Mouse (Mus musculus): ENCODE measurements around the gene Blm.

Blm gene

DNA sequence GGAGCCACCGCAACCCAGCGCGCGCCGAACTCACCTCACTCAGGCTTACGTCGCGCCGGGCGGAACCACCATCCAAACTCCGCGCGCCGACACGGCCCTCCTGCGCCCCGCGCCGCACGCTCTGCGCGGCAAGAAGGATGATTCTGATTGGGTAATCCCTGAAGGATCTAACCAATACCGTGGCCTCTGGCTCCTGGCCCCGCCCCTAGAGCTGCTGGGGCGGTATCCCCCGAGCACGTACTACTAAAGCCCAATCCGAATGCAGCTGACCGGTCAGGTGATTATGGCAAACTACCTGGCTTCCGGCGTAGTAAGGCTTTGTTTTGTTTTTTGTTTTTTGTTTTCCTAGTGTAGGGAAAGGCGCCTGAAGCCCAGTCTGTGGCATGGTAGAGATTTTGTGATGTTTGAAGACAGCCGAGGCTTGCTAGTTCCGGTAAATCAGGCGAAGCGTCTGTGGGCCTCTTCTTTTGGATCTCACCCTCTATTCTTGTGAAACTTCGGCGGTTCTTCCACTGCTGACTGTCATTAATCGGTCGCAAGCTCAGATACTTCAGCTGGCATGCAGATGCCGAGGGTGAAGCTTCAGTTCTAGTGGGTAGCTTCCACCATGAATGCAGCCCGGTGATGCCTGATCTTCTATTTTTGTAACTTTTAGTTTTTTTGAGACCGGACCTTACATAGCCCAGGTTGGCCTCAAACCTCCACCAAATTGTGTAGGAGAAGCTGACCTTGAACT is at the start of gene Blm:
Gene Blm (minus strand): TSS at position 111 of the 736 bp plus-strand sequence.
- no peaks in the 10 kb centered on the region for H3K27me3 ChIP-seq (ENCODE audit: insufficient read depth, low read length)
- no peaks in the 10 kb centered on the region for H3K36me3 ChIP-seq (ENCODE audit: insufficient read depth, low read length)
- H3K4me1 ChIP-seq (replicated peaks; ENCODE audit: low read depth, low read length) = peaks cover 43% of the 10 kb centered on the region
- peak within 1 kb of the TSS; percentile 93 for H3K4me3 ChIP-seq (replicated peaks; ENCODE audit: low read length)
- TF ChIP-seq CTCF (conservative IDR thresholded peaks at IDR 0.05; ENCODE audit: low read length) (no peak), POU5F1 (IDR thresholded peaks at IDR 0.05; ENCODE audit: borderline replicate concordance, low read length) (no peak), NANOG (IDR thresholded peaks at IDR 0.05; ENCODE audit: borderline replicate concordance, low read length) (no peak)
- H3K9me3 ChIP-seq (ENCODE audit: low read length) = no peaks in the 10 kb centered on the region; the same call in 1 of the 2 replicates

DNA sequence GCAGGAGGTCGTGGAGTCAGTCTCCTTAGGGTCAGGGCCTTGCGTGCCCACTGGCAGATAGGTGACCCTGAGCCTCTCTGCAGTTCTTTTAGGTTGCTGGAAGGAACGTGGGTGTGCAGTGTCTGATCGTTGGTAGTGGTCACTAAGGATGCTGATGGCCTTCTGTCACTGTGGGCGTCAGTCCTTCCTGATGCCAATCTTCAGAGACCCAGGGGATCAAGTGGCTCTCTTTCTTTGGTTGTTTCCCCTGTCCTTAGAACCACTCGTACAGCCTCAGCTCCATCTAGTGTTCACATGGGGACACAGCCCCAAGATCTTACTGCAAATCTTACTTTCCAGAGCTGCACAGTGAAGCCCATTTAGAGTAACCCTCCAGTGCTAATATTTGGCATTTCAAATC is 49.1 kb upstream of the Blm start:
- Histone ChIP-seq H3K4me1 (replicated peaks; ENCODE audit: low read depth, low read length) (peaks cover 54% of the 10 kb centered on the region), H3K36me3 (ENCODE audit: insufficient read depth, low read length) (no peaks in the 10 kb centered on the region), H3K27me3 (ENCODE audit: insufficient read depth, low read length) (peaks cover 46% of the 10 kb centered on the region), H3K9me3 (ENCODE audit: low read length) (no peaks in the 10 kb centered on the region), H3K4me3 (replicated peaks; ENCODE audit: low read length) (no peak overlapping the region)
- TF ChIP-seq CTCF (conservative IDR thresholded peaks at IDR 0.05; ENCODE audit: low read length) = peak; percentile 58
- no peak for TF ChIP-seq POU5F1 (IDR thresholded peaks at IDR 0.05; ENCODE audit: borderline replicate concordance, low read length)

DNA sequence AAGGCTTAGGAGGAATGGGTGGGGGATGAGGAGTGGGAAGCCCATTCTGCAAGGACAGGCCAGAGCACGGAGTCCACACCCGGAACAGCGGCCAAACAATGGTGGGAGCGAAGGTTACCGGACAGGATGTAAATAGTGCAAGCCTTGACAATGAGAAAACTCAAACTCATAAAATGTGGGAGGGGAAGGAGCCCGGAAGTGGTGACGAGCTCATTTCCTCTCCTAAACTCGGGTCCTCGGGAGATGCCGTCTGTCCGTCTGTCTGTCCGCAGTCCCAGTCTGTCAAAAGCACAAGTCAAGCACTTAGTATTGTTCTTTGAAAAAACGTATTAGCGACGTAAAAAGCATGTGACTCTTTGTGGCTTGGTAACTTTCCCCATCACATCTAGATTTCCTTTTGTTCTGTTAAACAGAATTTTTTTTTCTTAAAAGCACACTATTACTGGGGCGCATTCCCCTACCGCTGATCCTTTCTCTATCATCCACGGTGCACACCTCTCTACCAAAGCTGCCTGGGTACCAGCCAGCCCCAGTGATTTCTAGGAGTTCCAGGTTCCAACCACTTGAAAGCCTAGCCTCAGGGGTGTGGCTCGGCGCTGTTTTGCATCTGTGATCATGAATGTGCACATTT is 48.0 kb upstream of the Blm start:
- H3K9me3 ChIP-seq (ENCODE audit: low read length) = no peaks in the 10 kb centered on the region
- no peak for TF ChIP-seq NANOG (IDR thresholded peaks at IDR 0.05; ENCODE audit: borderline replicate concordance, low read length)
- TF ChIP-seq CTCF (conservative IDR thresholded peaks at IDR 0.05; ENCODE audit: low read length) = no peak
- H3K4me1 ChIP-seq (replicated peaks; ENCODE audit: low read depth, low read length) = peaks cover 52% of the 10 kb centered on the region
- peaks cover 37% of the 10 kb centered on the region for H3K27me3 ChIP-seq (ENCODE audit: insufficient read depth, low read length)
- H3K36me3 ChIP-seq (ENCODE audit: insufficient read depth, low read length) = no peaks in the 10 kb centered on the region
- peak overlapping the region; percentile 13; the same call in 1 of the 2 replicates for H3K4me3 ChIP-seq (replicated peaks; ENCODE audit: low read length)

DNA sequence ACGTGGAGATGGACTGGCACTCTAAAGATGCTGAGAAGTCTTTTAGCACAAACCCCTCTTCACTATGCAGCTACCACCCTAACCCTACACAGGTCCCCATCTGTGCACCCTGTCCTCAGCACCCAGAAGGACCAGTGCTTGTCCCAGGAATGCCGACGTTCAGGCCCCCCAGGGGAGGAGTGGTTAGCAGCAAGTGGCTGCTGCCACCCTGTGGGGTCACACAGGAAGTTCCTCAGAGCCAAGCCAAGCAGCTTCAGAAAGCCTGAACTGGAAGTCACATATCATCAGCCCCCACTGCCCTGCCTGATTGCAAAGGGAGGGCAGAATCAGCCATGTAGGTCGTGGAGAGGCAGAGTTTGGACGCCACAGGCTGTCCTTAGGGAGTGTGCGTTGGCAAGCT is 45.4 kb upstream of the Blm start:
- Histone ChIP-seq H3K4me3 (replicated peaks; ENCODE audit: low read length) (no peak overlapping the region), H3K9me3 (ENCODE audit: low read length) (no peaks in the 10 kb centered on the region), H3K4me1 (replicated peaks; ENCODE audit: low read depth, low read length) (peaks cover 62% of the 10 kb centered on the region), H3K27me3 (ENCODE audit: insufficient read depth, low read length) (peaks cover 12% of the 10 kb centered on the region), H3K36me3 (ENCODE audit: insufficient read depth, low read length) (no peaks in the 10 kb centered on the region)
- no peak for TF ChIP-seq POU5F1 (IDR thresholded peaks at IDR 0.05; ENCODE audit: borderline replicate concordance, low read length)
- TF ChIP-seq NANOG (IDR thresholded peaks at IDR 0.05; ENCODE audit: borderline replicate concordance, low read length) = no peak
- TF ChIP-seq CTCF (conservative IDR thresholded peaks at IDR 0.05; ENCODE audit: low read length) = peak; percentile 28

DNA sequence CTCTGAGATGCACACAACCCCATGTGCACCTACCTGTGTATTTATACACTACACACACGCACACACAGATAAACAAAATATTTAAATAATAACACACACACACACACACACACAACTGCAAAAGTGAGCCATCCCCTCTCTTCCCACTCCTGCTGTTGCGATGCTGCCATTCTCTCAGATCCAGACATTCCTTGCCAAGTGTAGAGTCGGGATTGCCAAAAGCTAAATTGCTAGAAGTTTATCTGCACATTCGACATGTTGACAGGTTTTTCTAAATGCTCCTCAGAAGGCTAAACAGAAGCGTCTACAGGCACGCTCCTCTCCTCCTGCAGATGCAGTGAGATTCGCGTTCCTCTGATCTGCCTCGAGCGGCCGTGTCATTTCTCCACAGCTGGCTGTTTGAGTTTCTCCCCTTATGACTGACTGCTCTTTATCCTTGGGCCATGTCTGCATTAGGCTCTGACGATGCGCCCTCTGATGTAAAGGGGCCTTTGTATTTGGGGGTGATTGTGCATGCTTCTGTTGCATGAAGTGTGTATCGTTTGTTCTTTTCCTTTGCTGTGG is 42.6 kb upstream of the Blm start:
- TF ChIP-seq CTCF (conservative IDR thresholded peaks at IDR 0.05; ENCODE audit: low read length) (no peak), POU5F1 (IDR thresholded peaks at IDR 0.05; ENCODE audit: borderline replicate concordance, low read length) (no peak), NANOG (IDR thresholded peaks at IDR 0.05; ENCODE audit: borderline replicate concordance, low read length) (no peak)
- no peaks in the 10 kb centered on the region for H3K9me3 ChIP-seq (ENCODE audit: low read length)
- H3K4me1 ChIP-seq (replicated peaks; ENCODE audit: low read depth, low read length) = peaks cover 46% of the 10 kb centered on the region
- no peaks in the 10 kb centered on the region for H3K36me3 ChIP-seq (ENCODE audit: insufficient read depth, low read length)
- H3K4me3 ChIP-seq (replicated peaks; ENCODE audit: low read length) = no peak overlapping the region
- 0 out of 2 replicates have a peak, but pooled peaks cover 5% of the 10 kb centered on the region for H3K27me3 ChIP-seq (ENCODE audit: insufficient read depth, low read length)

DNA sequence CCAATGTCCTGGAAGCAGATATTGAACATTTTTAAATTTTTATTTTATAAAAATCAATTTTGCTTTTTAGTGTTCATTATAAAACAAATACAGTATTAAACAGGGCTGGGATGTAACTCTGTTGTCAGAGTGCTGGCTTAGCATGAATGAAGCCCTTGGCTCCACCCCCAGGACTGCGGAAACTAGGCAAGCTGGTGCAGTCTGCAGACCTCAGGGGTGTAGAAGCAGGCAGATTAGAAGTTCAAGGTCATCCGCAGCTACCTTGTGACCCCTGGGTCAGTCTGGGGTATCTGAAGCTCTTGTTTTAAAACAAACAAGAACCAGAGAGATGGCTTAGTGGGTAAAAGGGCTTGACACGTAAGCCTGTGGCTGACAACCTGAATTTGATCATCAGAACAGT is 41.7 kb upstream of the Blm start:
- H3K36me3 ChIP-seq (ENCODE audit: insufficient read depth, low read length) = no peaks in the 10 kb centered on the region
- peaks cover 38% of the 10 kb centered on the region for H3K4me1 ChIP-seq (replicated peaks; ENCODE audit: low read depth, low read length)
- H3K4me3 ChIP-seq (replicated peaks; ENCODE audit: low read length) = no peak overlapping the region
- 0 out of 2 replicates have a peak, but pooled peaks cover 5% of the 10 kb centered on the region for H3K27me3 ChIP-seq (ENCODE audit: insufficient read depth, low read length)
- H3K9me3 ChIP-seq (ENCODE audit: low read length) = no peaks in the 10 kb centered on the region
- TF ChIP-seq NANOG (IDR thresholded peaks at IDR 0.05; ENCODE audit: borderline replicate concordance, low read length) = no peak

DNA sequence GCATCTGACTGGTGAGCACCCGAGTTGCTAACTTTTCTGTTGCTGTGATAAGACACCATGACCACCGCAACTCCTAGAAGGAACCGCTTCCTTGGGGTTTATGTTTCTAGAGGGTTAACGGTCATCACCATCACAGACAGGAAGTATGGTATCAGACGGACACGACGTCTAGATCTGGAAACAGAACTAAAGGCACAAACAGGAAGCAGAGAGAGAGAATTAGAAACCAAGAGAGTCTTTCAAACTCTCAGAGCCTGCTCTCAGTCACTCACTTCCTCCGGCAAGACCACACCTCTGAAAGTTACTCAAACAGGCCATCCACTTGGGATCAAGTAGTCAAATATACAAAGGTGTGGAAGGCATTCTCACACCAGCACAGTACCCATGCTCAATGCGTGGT is 40.8 kb upstream of the Blm start:
- TF ChIP-seq CTCF (conservative IDR thresholded peaks at IDR 0.05; ENCODE audit: low read length) (no peak), POU5F1 (IDR thresholded peaks at IDR 0.05; ENCODE audit: borderline replicate concordance, low read length) (no peak), NANOG (IDR thresholded peaks at IDR 0.05; ENCODE audit: borderline replicate concordance, low read length) (no peak)
- Histone ChIP-seq H3K4me3 (replicated peaks; ENCODE audit: low read length) (no peak overlapping the region), H3K9me3 (ENCODE audit: low read length) (no peaks in the 10 kb centered on the region), H3K36me3 (ENCODE audit: insufficient read depth, low read length) (no peaks in the 10 kb centered on the region), H3K4me1 (replicated peaks; ENCODE audit: low read depth, low read length) (peaks cover 34% of the 10 kb centered on the region), H3K27me3 (ENCODE audit: insufficient read depth, low read length) (0 out of 2 replicates have a peak, but pooled peaks cover 5% of the 10 kb centered on the region)

DNA sequence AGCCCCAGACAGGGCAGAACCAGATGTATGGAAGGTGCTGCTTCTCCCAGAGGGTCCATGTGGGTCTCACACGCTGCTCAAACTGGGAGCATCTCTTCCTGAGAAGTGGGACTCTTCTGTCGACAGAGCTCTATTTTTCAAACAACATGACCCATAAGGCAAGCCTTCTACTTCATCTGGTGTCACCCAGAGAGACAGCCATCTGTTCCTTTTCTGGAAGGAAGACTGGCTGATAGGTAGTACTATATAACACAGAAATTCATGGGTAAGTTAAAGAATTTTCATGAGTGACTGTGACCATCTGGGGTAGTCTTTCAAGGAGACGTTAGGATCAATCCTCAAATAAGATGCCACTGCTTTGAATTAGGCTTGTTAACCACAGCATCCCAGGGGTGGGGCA is 38.2 kb upstream of the Blm start:
- H3K27me3 ChIP-seq (ENCODE audit: insufficient read depth, low read length) = no peaks in the 10 kb centered on the region
- no peak overlapping the region for H3K4me3 ChIP-seq (replicated peaks; ENCODE audit: low read length)
- peaks cover 28% of the 10 kb centered on the region for H3K4me1 ChIP-seq (replicated peaks; ENCODE audit: low read depth, low read length)
- no peaks in the 10 kb centered on the region for H3K36me3 ChIP-seq (ENCODE audit: insufficient read depth, low read length)
- TF ChIP-seq POU5F1 (IDR thresholded peaks at IDR 0.05; ENCODE audit: borderline replicate concordance, low read length) (no peak), CTCF (conservative IDR thresholded peaks at IDR 0.05; ENCODE audit: low read length) (no peak), NANOG (IDR thresholded peaks at IDR 0.05; ENCODE audit: borderline replicate concordance, low read length) (no peak)
- H3K9me3 ChIP-seq (ENCODE audit: low read length) = peaks cover 12% of the 10 kb centered on the region
